Mouse (Mus musculus): ENCODE results near the gene Galnt17. TPM values are rescaled to one million over a fixed set of nuclear protein-coding genes. Genes with fewer than 3 reads are reported as not detected.

The Galnt17 gene
- polyA plus RNA-seq, 1 experiment from 2014 or later: 10.9 TPM

GRCm38 (mm10) chr5:131264145-131264544 is 44.2 kb downstream of the Galnt17 start:
- 89% methylated on average over 11 of the region's 11 CpGs for WGBS
- H3K4me2 ChIP-seq (ENCODE audit: low read length): no peak overlapping the region
- H3K9me3 ChIP-seq (ENCODE audit: control insufficient read depth, low read length): no peaks in the 10 kb centered on the region
- no peak for ATAC-seq
- no peak overlapping the region for H3K9ac ChIP-seq (replicated peaks; ENCODE audit: low read depth, low read length)
- H3K27me3 ChIP-seq (replicated peaks; ENCODE audit: control insufficient read depth, insufficient read depth, low read length): no peaks in the 10 kb centered on the region
- H3K36me3 ChIP-seq (ENCODE audit: control insufficient read depth, insufficient read depth): no peaks in the 10 kb centered on the region
- H3K4me3 ChIP-seq (replicated peaks; ENCODE audit: low read length): no peak overlapping the region
- no peak overlapping the region for H3K27ac ChIP-seq (ENCODE audit: low read length)
- H3K4me1 ChIP-seq (replicated peaks; ENCODE audit: control insufficient read depth, insufficient read depth, low read length): no peaks in the 10 kb centered on the region

GRCm38 (mm10) chr5:131250701-131251636 is 57.3 kb downstream of the Galnt17 start:
- Histone ChIP-seq H3K4me1 (replicated peaks; ENCODE audit: control insufficient read depth, insufficient read depth, low read length) (0 out of 2 replicates have a peak, but pooled peaks cover 3% of the 10 kb centered on the region), H3K36me3 (ENCODE audit: control insufficient read depth, insufficient read depth) (no peaks in the 10 kb centered on the region), H3K27me3 (replicated peaks; ENCODE audit: control insufficient read depth, insufficient read depth, low read length) (no peaks in the 10 kb centered on the region), H3K4me2 (ENCODE audit: low read length) (no peak overlapping the region), H3K4me3 (replicated peaks; ENCODE audit: low read length) (no peak overlapping the region), H3K27ac (ENCODE audit: low read length) (no peak overlapping the region), H3K9ac (replicated peaks; ENCODE audit: low read depth, low read length) (no peak overlapping the region), H3K9me3 (ENCODE audit: control insufficient read depth, low read length) (no peaks in the 10 kb centered on the region)
- no peak for ATAC-seq
- WGBS: 79% methylated on average over 8 of the region's 8 CpGs

DNA sequence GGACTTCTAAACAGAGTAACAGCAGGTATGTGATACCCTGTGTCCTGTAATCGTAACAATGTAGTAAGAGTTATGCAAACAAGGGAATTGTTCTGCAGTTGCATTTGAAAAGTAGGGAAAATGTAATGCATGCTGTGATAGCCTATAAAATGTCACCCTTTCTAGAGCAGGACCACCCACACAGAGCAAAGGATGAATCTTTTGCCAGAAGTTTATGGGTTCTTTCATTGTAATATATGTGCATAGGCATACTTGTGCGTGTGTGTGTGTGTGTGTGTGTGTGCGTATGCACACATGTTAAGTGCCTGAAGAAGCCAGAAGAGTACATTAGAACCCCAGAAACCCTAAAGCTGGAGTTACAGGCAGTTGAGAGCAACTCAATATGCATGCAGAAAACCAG is 59.9 kb downstream of the Galnt17 start:
- no peaks in the 10 kb centered on the region for H3K9me3 ChIP-seq (ENCODE audit: control insufficient read depth, low read length)
- no peak overlapping the region for H3K9ac ChIP-seq (replicated peaks; ENCODE audit: low read depth, low read length)
- H3K27ac ChIP-seq (ENCODE audit: low read length): no peak overlapping the region
- H3K36me3 ChIP-seq (ENCODE audit: control insufficient read depth, insufficient read depth): no peaks in the 10 kb centered on the region
- no peak overlapping the region for H3K4me3 ChIP-seq (replicated peaks; ENCODE audit: low read length)
- ATAC-seq: no peak
- no peak overlapping the region for H3K4me2 ChIP-seq (ENCODE audit: low read length)
- no peaks in the 10 kb centered on the region for H3K27me3 ChIP-seq (replicated peaks; ENCODE audit: control insufficient read depth, insufficient read depth, low read length)
- 92% methylated on average over 3 of the region's 3 CpGs for WGBS
- 0 out of 2 replicates have a peak, but pooled peaks cover 3% of the 10 kb centered on the region for H3K4me1 ChIP-seq (replicated peaks; ENCODE audit: control insufficient read depth, insufficient read depth, low read length)

GRCm38 (mm10) chr5:131246591-131246990 is 61.7 kb downstream of the Galnt17 start:
- Histone ChIP-seq H3K4me3 (replicated peaks; ENCODE audit: low read length) (no peak overlapping the region), H3K9me3 (ENCODE audit: control insufficient read depth, low read length) (no peaks in the 10 kb centered on the region), H3K4me1 (replicated peaks; ENCODE audit: control insufficient read depth, insufficient read depth, low read length) (0 out of 2 replicates have a peak, but pooled peaks cover 6% of the 10 kb centered on the region), H3K9ac (replicated peaks; ENCODE audit: low read depth, low read length) (no peak overlapping the region), H3K27ac (ENCODE audit: low read length) (no peak overlapping the region), H3K27me3 (replicated peaks; ENCODE audit: control insufficient read depth, insufficient read depth, low read length) (no peaks in the 10 kb centered on the region), H3K4me2 (ENCODE audit: low read length) (no peak overlapping the region), H3K36me3 (ENCODE audit: control insufficient read depth, insufficient read depth) (no peaks in the 10 kb centered on the region)
- 96% methylated on average over 6 of the region's 6 CpGs for WGBS
- ATAC-seq: no peak

GRCm38 (mm10) chr5:131241689-131242088 is 66.6 kb downstream of the Galnt17 start:
- H3K4me1 ChIP-seq (replicated peaks; ENCODE audit: control insufficient read depth, insufficient read depth, low read length): 0 out of 2 replicates have a peak, but pooled peaks cover 3% of the 10 kb centered on the region
- H3K9me3 ChIP-seq (ENCODE audit: control insufficient read depth, low read length): no peaks in the 10 kb centered on the region
- no peak overlapping the region for H3K27ac ChIP-seq (ENCODE audit: low read length)
- H3K4me3 ChIP-seq (replicated peaks; ENCODE audit: low read length): no peak overlapping the region
- H3K9ac ChIP-seq (replicated peaks; ENCODE audit: low read depth, low read length): no peak overlapping the region
- no peak overlapping the region for H3K4me2 ChIP-seq (ENCODE audit: low read length)
- 56% methylated on average over 4 of the region's 4 CpGs for WGBS
- H3K36me3 ChIP-seq (ENCODE audit: control insufficient read depth, insufficient read depth): no peaks in the 10 kb centered on the region
- H3K27me3 ChIP-seq (replicated peaks; ENCODE audit: control insufficient read depth, insufficient read depth, low read length): no peaks in the 10 kb centered on the region
- ATAC-seq: no peak

DNA sequence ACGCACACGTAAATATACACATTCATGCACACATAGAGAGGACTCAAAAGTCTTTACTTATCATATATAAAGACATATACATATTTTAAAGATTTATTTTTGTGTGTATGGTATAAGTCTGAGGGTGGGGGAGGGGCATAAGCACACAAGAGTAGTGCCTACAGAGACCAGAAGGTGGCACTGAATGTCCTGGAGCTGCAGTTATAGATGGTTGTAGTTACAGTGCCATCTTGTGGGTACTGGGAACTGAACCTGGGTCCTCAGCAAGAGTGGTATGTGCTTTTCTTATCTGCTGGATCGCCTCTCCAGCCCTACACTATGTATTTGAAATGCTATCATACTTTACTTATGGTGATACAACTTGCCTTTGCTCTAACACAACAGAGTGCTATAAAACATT is 68.5 kb downstream of the Galnt17 start:
- Histone ChIP-seq H3K4me3 (replicated peaks; ENCODE audit: low read length) (no peak overlapping the region), H3K36me3 (ENCODE audit: control insufficient read depth, insufficient read depth) (no peaks in the 10 kb centered on the region), H3K9me3 (ENCODE audit: control insufficient read depth, low read length) (no peaks in the 10 kb centered on the region), H3K4me2 (ENCODE audit: low read length) (no peak overlapping the region), H3K27me3 (replicated peaks; ENCODE audit: control insufficient read depth, insufficient read depth, low read length) (no peaks in the 10 kb centered on the region), H3K9ac (replicated peaks; ENCODE audit: low read depth, low read length) (no peak overlapping the region), H3K4me1 (replicated peaks; ENCODE audit: control insufficient read depth, insufficient read depth, low read length) (0 out of 2 replicates have a peak, but pooled peaks cover 3% of the 10 kb centered on the region), H3K27ac (ENCODE audit: low read length) (no peak overlapping the region)
- 95% methylated on average over 3 of the region's 3 CpGs for WGBS
- ATAC-seq: no peak

DNA sequence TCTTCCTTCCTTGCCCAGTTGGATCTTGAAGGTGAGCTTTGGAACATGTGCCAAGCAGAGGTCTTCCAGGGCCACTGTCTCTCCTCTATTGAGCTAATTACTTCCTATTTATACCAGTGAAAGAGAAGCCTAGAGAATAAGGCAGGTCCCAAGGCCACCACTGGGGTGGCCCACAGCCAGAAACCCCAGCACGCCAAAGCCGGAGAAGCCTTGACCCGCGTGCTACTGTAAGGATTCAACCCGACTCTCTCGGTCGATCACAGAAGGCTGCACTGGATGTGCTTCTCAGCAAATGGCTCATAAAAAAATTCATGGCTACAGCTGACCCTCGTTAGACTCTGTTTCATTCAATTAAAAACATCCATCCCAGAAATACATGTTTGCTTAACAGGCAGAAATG is 71.4 kb downstream of the Galnt17 start:
- WGBS: 71% methylated on average over 8 of the region's 8 CpGs
- Histone ChIP-seq H3K4me2 (ENCODE audit: low read length) (no peak overlapping the region), H3K4me1 (replicated peaks; ENCODE audit: control insufficient read depth, insufficient read depth, low read length) (0 out of 2 replicates have a peak, but pooled peaks cover 2% of the 10 kb centered on the region), H3K27ac (ENCODE audit: low read length) (no peak overlapping the region), H3K36me3 (ENCODE audit: control insufficient read depth, insufficient read depth) (no peaks in the 10 kb centered on the region), H3K9me3 (ENCODE audit: control insufficient read depth, low read length) (no peaks in the 10 kb centered on the region), H3K27me3 (replicated peaks; ENCODE audit: control insufficient read depth, insufficient read depth, low read length) (no peaks in the 10 kb centered on the region), H3K9ac (replicated peaks; ENCODE audit: low read depth, low read length) (no peak overlapping the region), H3K4me3 (replicated peaks; ENCODE audit: low read length) (no peak overlapping the region)
- ATAC-seq: no peak

- Histone ChIP-seq H3K9me3 (ENCODE audit: control insufficient read depth, low read length) (no peaks in the 10 kb centered on the region), H3K36me3 (ENCODE audit: control insufficient read depth, insufficient read depth) (no peaks in the 10 kb centered on the region), H3K27ac (ENCODE audit: low read length) (no peak overlapping the region), H3K4me3 (replicated peaks; ENCODE audit: low read length) (no peak overlapping the region), H3K4me2 (ENCODE audit: low read length) (no peak overlapping the region), H3K27me3 (replicated peaks; ENCODE audit: control insufficient read depth, insufficient read depth, low read length) (no peaks in the 10 kb centered on the region), H3K4me1 (replicated peaks; ENCODE audit: control insufficient read depth, insufficient read depth, low read length) (no peaks in the 10 kb centered on the region), H3K9ac (replicated peaks; ENCODE audit: low read depth, low read length) (no peak overlapping the region)
- 90% methylated on average over 8 of the region's 8 CpGs for WGBS
- ATAC-seq: no peak
Observed at GRCm38 (mm10) chr5:131233828-131234227, 74.5 kb downstream of the Galnt17 start.

GRCm38 (mm10) chr5:131231060-131231459 is 77.2 kb downstream of the Galnt17 start:
- WGBS: 77% methylated on average over 11 of the region's 11 CpGs
- no peak for ATAC-seq

More at GRCm38 (mm10) chr5:131231060-131231459, 77.2 kb downstream of the Galnt17 start:
- no peak overlapping the region for H3K9ac ChIP-seq (replicated peaks; ENCODE audit: low read depth, low read length)
- H3K27me3 ChIP-seq (replicated peaks; ENCODE audit: control insufficient read depth, insufficient read depth, low read length): no peaks in the 10 kb centered on the region
- H3K9me3 ChIP-seq (ENCODE audit: control insufficient read depth, low read length): no peaks in the 10 kb centered on the region
- no peak overlapping the region for H3K27ac ChIP-seq (ENCODE audit: low read length)
- H3K4me1 ChIP-seq (replicated peaks; ENCODE audit: control insufficient read depth, insufficient read depth, low read length): no peaks in the 10 kb centered on the region
- H3K4me2 ChIP-seq (ENCODE audit: low read length): no peak overlapping the region
- H3K4me3 ChIP-seq (replicated peaks; ENCODE audit: low read length): no peak overlapping the region
- no peaks in the 10 kb centered on the region for H3K36me3 ChIP-seq (ENCODE audit: control insufficient read depth, insufficient read depth)
